Mouse (Mus musculus) testis, adult 2 months (tissue): ENCODE data around the gene Lingo1.

ENCODE experiments used
- CTCF ChIP-seq: fragments of 200-500 bp; IDR thresholded peaks from 2 replicates; pipeline ENCODE4 v1.5.1; 2012; ENCODE audit warnings: low read depth, mild to moderate bottlenecking, inconsistent platforms, low read length, moderate library complexity; ENCODE audit not compliant: control insufficient read depth, insufficient read depth, insufficient replicate concordance
- POLR2A ChIP-seq: fragments of 200-500 bp; IDR thresholded peaks from 2 replicates; pipeline ENCODE4 v1.6.1; 2012; ENCODE audit warnings: low read depth, mild to moderate bottlenecking, inconsistent platforms, low read length, moderate library complexity; ENCODE audit not compliant: control insufficient read depth

- TF ChIP-seq POLR2A: no peak
- TF ChIP-seq CTCF: no peak
These were observed 45.6 kb upstream of the Lingo1 start for GRCm38 (mm10) chr9:56841864-56842263.
